Mouse (Mus musculus) left cerebral cortex, postnatal 25 days (tissue): ENCODE data around the gene Cdk9. TPM values are rescaled to one million over a fixed set of nuclear protein-coding genes. Genes with fewer than 3 reads are reported as not detected.

Experiments used
- DNase-seq, 2 experiments: peaks; one replicate each; pipeline ENCODE4 v3.0.0; 2022; ENCODE audit warnings: low spot score in 2 of 2, mixed read lengths in 1 of 2
- intact Hi-C: fragments of 180-260 bp; cut with DNase I; formaldehyde crosslinking; loops from one replicate; pipeline ENCODE4 v1.15.1; 2025
- total RNA-seq, 2 experiments: library from RNA; stranded (reverse); gene quantifications; 2 replicates each; pipeline ENCODE4 v1.2.3; 2021

Cdk9 gene
- total RNA-seq, 2 experiments from 2014 or later, result 114 to 118 TPM

DNA sequence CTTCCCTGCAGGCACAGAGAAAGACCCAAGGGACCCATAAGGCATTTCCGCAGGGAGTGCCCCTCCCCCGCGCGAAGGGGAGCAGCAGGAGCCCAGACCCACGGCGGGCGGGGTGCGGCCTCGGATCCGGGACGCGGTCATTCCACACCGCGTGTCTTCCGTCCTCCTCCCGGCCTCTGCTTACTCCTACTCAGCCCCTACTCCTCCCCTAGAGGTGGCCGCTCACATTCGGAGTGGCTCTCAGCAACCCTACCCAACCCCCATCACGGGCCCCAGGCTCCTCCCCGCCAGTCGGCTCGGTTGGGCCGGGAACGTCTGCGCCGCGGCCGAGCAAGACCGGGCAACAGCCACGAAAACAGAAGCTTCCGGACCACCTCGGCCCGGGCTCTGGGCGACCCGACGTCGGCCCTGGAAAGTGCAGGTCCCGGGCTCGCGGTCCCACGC is 746 bp downstream of the Cdk9 start:
- intact Hi-C loops, result loop anchor here (5.0 kb wide), 1 partner anchor 145 kb away; no protein-coding TSS in a partner anchor
- DNase-seq, result peak; percentile 26 to 46

DNA sequence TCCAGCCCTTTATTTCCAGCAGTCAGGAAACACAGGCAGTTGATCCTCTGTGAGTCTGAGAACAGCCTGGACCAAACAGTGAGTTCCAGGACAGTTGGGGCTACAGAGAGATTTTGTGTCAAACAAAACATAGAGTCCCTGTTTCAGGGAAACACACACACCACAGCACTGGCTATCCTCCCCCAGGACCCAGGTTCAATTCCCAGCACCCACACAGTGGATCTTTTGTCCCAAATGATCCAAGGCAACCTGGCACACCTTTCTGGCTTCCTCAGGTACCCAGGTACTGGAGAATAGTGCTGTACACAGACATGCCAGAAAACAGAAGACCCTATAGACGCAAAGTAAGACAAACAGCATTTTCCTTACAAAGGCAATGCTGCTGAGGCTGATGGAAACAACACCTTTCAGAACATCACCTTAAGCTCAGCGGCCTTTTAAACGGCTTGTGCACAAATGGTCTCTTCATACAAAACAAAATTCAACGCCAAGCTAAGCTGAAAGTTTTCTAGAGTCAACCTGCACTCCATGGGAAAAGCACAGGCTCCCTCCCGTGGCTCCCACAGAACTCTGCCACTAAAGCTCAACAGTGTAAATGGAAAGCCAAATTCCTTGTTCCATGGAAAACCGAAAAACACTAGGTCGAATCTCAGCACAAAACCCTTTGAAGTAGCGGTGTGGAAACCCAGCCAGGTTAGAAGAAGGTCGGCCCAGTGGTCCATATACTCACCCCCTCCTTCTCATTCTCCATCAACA is 1.4 kb downstream of the Cdk9 start:
- DNase-seq, result no peak
- intact Hi-C loops, result loop anchor here (5.0 kb wide), 1 partner anchor 146 kb away; no protein-coding TSS in a partner anchor

DNA sequence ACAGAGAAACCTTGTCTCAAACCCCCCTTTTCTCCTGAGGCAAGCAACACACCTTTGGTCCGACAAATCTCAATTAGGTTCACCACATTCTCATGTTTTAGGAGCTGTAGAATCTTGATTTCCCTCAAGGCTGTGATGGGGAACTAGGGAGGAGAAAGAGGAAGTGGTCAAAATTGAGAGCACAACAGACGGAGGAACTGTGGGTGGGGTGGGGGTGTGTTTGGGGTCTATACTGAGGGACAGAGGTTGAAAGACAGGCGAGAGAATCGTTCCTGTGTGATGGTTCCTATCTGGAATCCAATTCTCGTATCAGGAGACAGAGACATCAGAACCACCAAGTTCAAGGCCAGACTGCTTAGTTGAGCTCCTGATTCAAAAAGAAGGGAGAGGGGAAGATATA is 2.5 kb downstream of the Cdk9 start:
- intact Hi-C loops, result loop anchor here (5.0 kb wide), 1 partner anchor 147 kb away; no protein-coding TSS in a partner anchor
- DNase-seq, result no peak

DNA sequence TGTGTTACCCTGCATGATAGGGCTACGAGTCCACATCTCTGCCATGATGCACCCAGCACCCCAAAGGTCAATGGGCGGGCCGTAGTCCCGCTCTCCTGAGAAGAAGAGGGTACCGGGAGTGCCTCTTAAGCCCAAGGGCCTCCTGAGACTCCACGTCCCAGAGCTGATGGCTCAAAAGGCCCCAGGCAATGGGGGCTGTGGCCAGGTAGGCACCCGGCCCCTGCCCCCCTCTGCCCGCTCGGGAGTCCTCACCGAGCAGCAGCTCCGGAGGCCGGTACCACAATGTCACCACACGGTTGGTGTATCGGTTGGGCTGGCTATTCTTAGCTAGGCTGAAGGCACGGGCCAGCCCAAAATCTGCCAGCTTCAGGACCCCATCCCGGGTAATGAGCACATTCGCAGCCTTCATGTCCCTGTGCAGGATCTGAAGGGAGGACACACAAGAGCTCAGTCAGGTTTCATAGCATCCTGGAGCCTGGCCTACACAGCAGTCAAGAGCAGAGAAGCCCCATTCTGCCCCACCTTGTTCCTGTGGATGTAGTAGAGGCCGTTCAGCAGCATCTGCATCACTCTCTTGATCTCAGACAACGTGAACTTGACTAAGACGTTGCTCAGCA is 3.2 kb downstream of the Cdk9 start:
- no peak for DNase-seq
- intact Hi-C loops, result loop anchor here (5.0 kb wide), 1 partner anchor 148 kb away; no protein-coding TSS in a partner anchor

DNA sequence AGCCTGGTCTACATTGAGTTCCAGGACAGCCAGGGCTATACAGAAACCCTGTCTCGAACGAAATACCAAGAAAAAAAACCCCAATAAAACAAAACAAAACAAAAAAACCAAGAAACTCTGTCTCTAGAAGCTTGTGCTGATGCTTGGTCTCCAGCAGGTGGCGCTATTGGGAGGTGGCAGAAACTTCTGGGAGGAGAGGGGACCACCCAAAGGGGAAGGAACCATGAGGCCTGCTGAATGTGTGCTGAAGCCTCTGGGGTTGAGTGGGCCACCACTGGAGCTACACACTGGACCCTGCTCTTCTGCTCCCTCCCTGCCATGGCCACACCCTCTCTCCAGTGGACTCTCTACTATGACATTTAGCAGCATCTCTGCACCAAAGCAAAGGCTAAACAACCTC is 4.2 kb downstream of the Cdk9 start:
- no peak for DNase-seq
- intact Hi-C loops, result no loop called here

DNA sequence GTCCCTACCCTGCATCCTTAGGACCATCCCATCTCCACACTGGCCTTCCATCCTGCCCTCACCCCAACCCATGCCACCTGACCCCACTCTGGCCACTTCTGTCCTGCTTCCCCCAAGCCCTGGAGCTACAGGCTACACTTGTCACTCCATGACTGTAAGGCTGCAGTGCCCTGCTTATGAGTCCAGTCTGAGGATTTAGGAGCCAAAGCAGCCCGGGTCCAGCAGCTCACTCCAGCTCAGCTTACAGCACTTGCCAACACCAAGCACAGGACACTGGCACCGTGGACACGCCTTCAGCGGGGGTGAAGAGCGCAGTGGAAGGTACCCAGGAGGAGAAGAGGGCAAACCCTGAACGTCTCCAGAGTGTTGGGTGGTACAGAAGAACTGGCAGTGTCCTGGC is 5.9 kb downstream of the Cdk9 start:
- DNase-seq, result no peak
- intact Hi-C loops, result no loop called here

DNA sequence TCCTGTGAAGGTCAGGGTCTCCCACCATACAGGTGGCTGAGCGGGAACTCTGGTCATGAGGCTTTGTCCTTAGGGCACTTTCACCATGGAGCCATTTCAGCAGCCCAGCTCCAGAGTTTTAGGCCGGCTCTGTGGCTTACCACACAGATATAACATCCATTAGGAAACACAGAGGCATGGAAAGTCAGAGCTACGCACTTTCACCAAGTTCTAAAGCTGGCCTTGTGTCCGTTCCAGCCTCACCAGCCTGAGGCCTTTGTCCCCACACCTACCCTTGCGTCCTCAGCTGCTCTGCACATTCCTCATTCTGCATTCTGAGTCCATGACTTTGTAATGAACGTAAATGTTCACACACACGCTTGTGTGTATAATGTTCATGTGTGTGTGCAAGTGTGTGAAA is 7.9 kb downstream of the Cdk9 start:
- no peak for DNase-seq
- intact Hi-C loops, result no loop called here

DNA sequence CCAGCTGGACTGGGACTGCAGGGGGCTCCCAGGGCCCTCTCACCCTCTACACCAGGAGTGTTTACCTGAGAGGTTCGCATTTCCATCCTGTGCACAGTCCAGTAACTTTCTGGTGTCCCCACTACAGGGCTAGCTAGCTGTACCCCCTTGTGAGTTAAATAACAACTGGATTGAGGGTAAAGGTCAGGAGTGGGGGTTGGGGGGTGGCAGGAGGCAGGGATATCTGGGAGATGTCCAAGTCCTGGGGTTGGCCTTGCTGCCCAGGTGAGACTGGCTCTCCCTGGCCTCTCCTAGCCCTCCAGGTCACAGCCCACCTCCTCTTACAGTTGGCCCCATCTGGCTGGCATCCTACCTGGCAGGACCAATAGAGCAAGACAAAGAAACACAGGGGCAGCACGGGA is 8.9 kb downstream of the Cdk9 start, which contains the start of gene Fpgs:
TSS of gene Fpgs (minus strand) at position 125 of the 401 bp plus-strand sequence.
- intact Hi-C loops, result no loop called here
- DNase-seq, result no peak

DNA sequence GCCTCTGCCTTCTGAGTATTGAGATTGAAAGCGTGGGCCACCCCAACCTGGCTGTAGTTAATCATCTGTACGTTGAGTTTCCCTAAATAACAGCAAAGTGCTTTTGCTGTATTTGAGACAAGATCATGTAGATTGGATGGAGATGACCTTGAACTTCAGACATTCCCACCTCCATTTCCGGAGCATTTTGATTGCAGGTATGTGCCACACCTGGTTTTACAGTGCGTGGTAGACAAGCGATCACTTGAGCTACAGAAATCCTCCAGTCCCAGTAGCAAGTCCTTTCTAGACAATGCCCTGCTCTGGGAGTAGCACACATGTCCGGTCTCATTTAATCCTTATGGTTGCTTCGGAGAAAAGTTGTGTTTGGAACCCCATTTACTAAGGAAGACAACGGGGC is 9.8 kb downstream of the Cdk9 start:
- DNase-seq, result no peak
- intact Hi-C loops, result no loop called here

DNA sequence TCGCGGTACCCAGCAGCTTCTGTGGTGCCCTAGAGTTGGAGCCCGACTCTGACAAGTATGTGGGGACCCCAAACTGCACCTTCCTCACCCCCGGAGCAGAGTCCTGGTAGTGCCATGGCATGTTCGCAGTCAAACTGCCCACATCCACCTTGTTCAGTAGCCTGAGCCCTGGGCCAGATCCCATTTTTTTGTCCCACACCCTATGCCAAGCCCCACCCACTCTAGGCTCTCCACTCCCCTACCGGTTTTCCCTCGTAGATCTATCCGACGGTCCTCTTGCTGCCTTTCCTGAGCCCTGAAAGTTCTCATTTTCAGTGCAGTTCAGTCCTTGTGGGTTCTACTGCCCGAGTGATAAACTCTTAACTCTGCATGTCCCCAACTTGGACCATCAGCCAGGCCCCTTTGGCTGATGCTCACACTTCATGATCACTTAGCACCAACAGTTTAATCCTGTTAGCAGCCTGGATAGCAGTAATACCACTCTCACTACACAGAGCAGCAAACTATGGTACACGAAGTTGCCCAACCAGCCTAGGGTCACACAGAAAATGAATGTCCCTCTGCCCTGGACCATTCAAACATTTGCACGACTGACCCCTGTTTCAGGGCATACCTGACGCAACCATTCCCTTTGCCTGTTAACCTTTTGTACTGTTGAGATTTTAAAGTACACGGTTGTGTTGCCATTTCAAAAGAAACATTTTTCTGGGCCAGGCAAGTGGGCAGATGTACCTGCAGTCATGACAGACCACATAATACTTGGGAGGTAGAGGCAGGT is 11.7 kb downstream of the Cdk9 start:
- intact Hi-C loops, result no loop called here
- no peak for DNase-seq

DNA sequence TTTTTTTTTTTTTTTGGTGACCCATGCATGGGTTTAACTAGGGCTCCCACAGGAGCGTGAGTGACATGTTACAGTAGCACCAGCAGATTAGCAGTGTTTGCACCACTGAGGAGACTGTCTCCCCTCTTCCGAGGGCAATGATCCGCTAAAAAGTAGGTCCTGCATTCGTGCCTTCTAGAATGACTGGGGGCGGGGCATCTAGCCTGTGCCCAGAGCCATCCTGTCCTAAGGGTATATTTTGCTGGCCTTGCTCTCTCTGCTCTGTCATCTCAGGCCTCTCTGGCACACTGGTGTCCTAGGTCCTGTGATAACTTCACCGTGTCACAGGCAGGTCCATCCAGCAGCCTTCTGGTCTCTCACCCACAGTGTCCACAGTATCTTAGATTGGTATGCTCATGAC is 13.2 kb downstream of the Cdk9 start:
- intact Hi-C loops, result no loop called here
- DNase-seq, result no peak

DNA sequence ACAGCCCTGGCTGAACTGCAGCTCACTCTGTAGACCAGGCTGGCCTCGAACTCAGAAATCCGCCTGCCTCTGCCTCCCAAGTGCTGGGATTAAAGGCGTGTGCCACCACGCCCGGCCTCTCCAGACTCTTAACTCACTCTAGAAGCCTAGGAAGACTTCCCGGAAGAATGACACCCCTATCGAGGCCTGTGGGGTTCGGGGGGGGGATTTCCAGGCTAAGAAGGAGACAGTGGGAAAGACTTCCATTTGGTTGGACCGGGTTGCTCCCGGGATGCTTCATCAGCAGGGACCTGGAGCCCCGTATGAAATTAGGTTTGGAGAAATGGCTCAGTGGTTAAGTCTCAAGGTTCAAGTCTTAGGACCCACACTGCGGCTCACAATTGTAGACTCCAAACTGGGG is 18.2 kb downstream of the Cdk9 start:
- no peak for DNase-seq
- intact Hi-C loops, result no loop called here

DNA sequence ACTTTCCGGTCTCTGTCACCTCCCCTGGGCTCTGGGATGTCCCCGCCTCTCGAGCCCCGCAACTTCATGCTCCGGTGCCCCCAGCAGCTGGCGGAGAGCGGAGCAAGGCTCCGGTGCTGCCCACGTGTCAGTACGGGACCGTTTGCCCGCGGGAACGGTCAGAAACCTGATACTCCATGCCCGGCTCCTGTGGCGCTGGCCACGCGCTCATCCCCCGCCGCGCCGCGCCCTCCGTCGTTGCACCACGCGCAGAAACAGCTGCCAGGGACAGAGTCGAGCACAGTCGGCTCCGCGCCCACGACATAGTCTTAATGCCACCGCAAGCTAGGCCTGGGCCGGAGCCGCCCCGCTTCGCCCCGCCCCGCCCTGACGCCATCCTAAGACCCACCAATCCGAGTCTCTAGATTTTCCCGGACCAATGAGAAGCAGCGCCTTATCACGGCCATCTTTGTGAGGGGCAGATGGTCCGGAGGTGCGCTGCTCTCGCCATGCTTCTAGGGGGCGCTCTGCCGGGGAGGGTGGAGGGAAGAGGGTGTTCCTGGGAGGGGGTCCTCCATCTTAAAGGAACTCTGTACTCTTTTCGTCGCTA is 19.0 kb downstream of the Cdk9 start:
- peak; percentile 92 to 97 for DNase-seq
- intact Hi-C loops, result no loop called here

DNA sequence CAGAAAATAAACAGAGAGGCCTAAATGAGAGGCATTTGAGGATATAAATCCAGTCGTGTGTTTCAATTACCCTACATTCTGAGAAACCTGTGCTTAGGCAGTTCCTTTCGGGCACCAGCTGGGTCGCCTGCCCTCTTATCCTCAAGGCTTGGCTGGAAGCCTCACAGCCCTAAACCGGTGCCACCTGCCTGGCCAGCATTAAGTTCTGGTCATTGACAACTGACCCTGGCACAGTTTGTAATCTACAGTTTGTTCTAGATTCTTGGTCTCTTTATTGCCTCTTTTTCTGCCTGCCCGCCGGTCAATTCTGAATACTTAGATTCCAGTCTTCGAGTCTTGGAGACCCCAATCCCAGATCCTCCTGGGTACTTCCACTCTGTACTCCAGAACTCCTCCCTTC is 19.6 kb downstream of the Cdk9 start:
- no peak for DNase-seq
- intact Hi-C loops, result no loop called here

DNA sequence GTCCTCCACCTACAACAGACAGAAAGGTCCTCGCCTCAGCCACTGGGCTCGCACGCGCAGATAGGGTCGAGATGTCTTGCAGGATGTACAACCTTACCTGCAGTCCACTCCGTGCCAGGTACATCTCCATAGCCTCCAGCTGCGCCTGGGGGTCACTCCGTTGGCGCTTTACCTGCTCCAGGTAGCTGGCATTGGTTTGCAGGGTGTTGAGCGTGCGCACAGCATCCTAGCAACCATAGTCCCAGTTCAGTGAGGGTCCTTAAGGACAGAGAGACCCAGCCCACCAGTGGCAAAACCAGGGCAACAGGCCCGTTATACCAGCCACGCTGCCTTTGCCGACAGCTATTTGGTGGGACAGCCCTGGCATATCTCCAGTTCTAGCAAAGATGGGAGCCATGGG is 20.4 kb downstream of the Cdk9 start:
- no peak for DNase-seq
- intact Hi-C loops, result no loop called here

DNA sequence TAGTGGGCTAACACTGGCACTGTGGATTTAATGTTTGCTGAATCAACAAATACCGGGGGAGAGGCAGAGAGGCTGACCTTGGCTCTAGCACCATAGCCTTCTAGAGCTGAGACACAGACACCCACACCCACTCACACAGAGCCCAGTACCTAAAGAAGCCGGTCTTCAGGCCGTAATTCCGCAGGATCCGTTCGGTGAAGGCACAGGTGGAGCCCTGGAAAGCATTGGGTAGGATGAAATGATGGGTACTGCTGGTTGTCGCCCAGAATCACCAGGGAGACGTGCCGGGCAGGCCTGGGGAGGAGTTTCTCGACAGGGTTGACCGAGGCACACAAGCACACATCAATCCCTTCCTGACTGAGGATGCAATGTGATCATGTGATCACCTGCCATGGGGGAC is 21.8 kb downstream of the Cdk9 start:
- DNase-seq, result no peak
- intact Hi-C loops, result no loop called here

DNA sequence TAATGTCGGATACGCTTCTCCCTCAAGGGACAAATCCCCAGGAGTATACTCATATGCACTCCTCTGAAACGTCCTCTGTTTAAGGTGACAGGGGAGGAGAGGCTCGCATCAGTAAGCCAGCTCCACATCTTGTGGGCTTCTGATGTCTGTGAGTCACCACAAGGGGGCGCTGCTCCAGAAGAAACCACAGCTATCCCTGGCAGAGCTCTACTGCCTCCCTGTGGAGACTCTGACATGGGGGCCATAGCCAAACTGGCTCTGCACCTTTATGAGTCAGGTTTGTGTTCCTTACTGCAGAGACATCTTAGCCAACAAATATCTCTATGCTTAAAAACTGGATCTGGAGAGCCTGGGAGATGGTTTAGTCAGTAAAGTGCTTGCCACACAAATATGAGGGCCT is 23.5 kb downstream of the Cdk9 start:
- intact Hi-C loops, result loop anchor here (1.0 to 2.0 kb wide), 2 partner anchors 58 to 115 kb away; partner anchors contain the start of genes 9430097D07Rik and Pip5kl1
- peak; percentile 89 to 94 for DNase-seq

DNA sequence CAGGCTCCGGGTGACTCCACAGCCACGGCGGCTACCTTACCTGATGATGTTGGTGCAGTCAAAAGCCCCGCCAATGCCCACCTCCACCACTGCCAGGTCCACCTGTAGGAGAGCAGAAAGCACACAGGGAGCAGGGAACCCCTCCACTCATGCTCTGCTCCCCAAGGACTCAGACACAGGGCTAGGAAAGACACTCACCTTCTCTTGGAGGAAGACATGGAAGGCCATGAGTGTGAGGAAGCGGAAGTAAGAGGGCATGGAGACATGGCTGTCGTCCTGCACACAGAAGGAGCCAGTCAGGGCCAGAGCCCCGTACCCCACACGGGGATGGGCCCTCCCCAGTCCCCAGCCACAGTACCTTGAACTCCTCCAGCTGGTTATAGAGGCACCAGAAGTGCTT is 25.3 kb downstream of the Cdk9 start:
- intact Hi-C loops, result no loop called here

DNA sequence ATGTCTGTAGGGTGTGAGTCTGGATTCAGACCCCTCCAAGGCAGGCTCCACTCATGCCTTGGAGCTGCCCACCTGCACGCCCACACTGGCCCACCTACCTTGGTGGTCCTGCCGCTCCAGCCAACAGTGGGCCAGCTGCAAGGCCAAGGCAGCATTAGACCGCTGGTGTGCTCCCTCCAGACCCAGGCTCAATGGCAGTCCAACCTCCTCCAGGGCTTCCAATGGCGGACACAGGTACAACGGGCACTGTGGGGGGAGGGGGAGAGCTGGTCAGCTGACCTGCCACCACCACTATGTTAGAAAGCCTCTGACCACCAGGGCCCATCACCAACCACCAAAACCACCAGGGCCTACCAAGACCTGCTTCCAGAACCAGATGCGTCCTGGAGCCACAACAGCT is 26.2 kb downstream of the Cdk9 start:
- intact Hi-C loops, result no loop called here
- no peak for DNase-seq

More for the DNA sequence above, 25.3 kb downstream of the Cdk9 start:
- no peak for DNase-seq

DNA sequence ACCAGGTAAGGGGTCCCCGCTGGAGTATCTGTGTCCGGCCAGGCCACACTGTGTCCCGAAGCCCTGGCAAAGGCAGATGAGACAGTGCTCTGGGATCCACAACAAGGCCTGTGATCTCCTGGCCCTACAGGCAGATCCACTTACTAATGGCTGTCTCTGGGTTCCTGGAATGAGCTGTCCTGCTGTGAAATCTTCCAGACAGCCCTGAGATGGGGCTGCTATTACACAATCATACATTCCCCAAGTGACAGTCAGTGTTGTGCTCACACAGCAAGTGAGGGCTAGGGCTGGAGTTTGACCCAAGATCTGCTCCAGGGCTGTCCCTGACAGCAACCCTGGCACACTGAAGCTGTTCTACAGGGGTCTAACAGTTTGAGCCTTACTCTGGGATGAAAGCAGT is 27.1 kb downstream of the Cdk9 start:
- DNase-seq, result no peak
- intact Hi-C loops, result no loop called here
